Mouse (Mus musculus): ENCODE results near the gene Mug2.
"Not testable (repeated sequence)": the region's sequence is repeated elsewhere in the genome, so short reads cannot be mapped to it uniquely, and the experiment has no call there.

Gene Mug2

DNA sequence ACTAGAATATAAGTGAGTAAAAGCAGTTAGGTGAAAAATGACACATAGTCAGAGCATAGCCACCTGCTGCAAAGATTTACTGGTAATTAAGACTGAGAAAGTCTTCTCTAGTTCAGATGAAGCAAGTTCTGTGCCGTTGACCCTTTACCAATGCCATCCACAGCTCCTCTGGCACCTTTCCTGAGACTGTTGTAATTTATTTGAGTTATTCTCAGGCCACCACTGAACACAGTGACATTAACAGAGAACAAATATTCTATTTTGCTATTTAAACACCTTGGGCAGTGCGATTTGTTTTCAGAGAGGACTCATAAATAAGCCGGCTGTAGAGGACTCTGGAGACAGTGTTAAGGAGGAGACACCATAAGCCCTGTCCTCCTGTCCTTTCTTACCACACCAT is at the start of gene Mug2:
TSS of gene Mug2 (plus strand) at position 301 of the 400 bp plus-strand sequence.
- not testable (repeated sequence) for DNase-seq

GRCm38 (mm10) chr6:121957803-121958349 is 48.7 kb upstream of the Mug2 start:
- not testable (repeated sequence) for DNase-seq

- DNase-seq: no peak
Measured at GRCm38 (mm10) chr6:121975701-121976100, 30.9 kb upstream of the Mug2 start.

- DNase-seq: no peak
Measured at GRCm38 (mm10) chr6:122100904-122101303, 94.3 kb downstream of the Mug2 start.

- DNase-seq: no peak
Measured at GRCm38 (mm10) chr6:122101671-122102070, 95.1 kb downstream of the Mug2 start.

- no peak for DNase-seq
Measured at GRCm38 (mm10) chr6:122116963-122117362, 110.4 kb downstream of the Mug2 start.

- no peak for DNase-seq
Measured at GRCm38 (mm10) chr6:122129521-122129920, 123.0 kb downstream of the Mug2 start.
